Mouse (Mus musculus) v-Abl transformed pro-B cells (cell line): ENCODE measurements around the gene Ntn5.

Experiments
- in situ Hi-C, 2 experiments: fragments of 400-800 bp; cut with MboI; formaldehyde crosslinking; loops; one replicate each; pipeline ENCODE4 v1.15.1; 2025; ENCODE audit not compliant: unreplicated experiment in 2 of 2

Gene Ntn5

GRCm38 (mm10) chr7:45742338-45742737, 58.5 kb downstream of the Ntn5 start:
- in situ Hi-C loops = loop anchor here in 1 of 2 experiments (25.0 kb wide), 1 partner anchor 470 kb away; no protein-coding TSS in a partner anchor
